ENCODE assay signal across 22 mouse cellular contexts in the genomic region with DNA sequence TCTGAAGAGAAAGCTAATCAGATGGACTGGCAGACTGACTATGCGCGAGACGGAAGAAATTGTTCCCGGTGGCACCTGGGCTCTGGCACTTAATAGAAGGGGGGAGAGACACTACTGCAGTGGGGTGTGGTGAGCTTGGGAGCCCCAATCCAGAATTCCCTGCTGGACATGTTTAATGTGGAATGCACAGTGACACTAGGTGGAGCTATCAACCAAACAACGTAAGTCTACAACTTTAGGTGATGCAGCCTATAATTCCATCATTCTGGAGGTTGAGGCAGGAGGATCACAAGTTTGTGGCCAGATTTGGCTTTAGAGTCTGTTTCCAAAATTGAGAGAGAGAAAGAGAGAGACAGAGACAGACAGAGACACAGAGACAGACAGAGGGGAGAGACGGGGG. TPM values are rescaled to one million over a fixed set of nuclear protein-coding genes. Genes with fewer than 3 reads are reported as not detected.
DNase-seq lines count a peak whose midpoint lies in the region; ATAC-seq and TF ChIP-seq lines count a peak whose summit lies in the region.
"Had no signal": no experiment of that assay in that cellular context is flagged by ENCODE, and none has a peak within 500 bp of the region (broad histone marks: within the 10 kb centered on the region; RNA-seq: fewer than 3 reads in every experiment).

No protein-coding gene starts in this region.

- H3K27me3 ChIP-seq in midbrain, postnatal 0 days (ENCODE audit: insufficient read depth, low read length): no peaks in the 10 kb centered on the region
- H3K27me3 ChIP-seq in midbrain, embryonic 13.5 days: no peaks in the 10 kb centered on the region
- H3K27me3 ChIP-seq: midbrain, embryonic 15.5 days had no signal

- WGBS in midbrain, postnatal 0 days: 86% methylated on average over 6 of the region's 6 CpGs
- WGBS in midbrain, embryonic 13.5 days: 88% methylated on average over 6 of the region's 6 CpGs

- no peak overlapping the region for H3K4me2 ChIP-seq in midbrain, postnatal 0 days (ENCODE audit: low read depth, low read length, poor library complexity, severe bottlenecking)
- no peak overlapping the region for H3K4me2 ChIP-seq in midbrain, embryonic 13.5 days (replicated peaks)
- H3K4me2 ChIP-seq: liver, embryonic 13.5 days; midbrain, embryonic 15.5 days had no signal

- no peak overlapping the region for H3K4me3 ChIP-seq in midbrain, postnatal 0 days (ENCODE audit: low read depth, low read length)
- no peak overlapping the region for H3K4me3 ChIP-seq in midbrain, embryonic 13.5 days (replicated peaks)
- H3K4me3 ChIP-seq: forebrain, embryonic 10.5 days; liver, embryonic 13.5 days; midbrain, embryonic 15.5 days had no signal

- H3K9ac ChIP-seq in midbrain, postnatal 0 days (replicated peaks; ENCODE audit: low read length, poor library complexity, severe bottlenecking): no peak overlapping the region
- no peak overlapping the region for H3K9ac ChIP-seq in midbrain, embryonic 13.5 days (replicated peaks)
- H3K9ac ChIP-seq: liver, embryonic 13.5 days; midbrain, embryonic 15.5 days had no signal

- peaks cover 42% of the 10 kb centered on the region for H3K36me3 ChIP-seq in midbrain, postnatal 0 days (ENCODE audit: insufficient read depth, low read length)
- H3K36me3 ChIP-seq in midbrain, embryonic 13.5 days: peaks cover 75% of the 10 kb centered on the region
- H3K36me3 ChIP-seq: forebrain, embryonic 10.5 days; liver, embryonic 13.5 days had no signal

- H3K9me3 ChIP-seq in midbrain, postnatal 0 days (ENCODE audit: low read length): no peaks in the 10 kb centered on the region
- H3K9me3 ChIP-seq in midbrain, embryonic 13.5 days: no peaks in the 10 kb centered on the region
- H3K9me3 ChIP-seq: forebrain, embryonic 10.5 days; liver, embryonic 13.5 days; midbrain, embryonic 15.5 days had no signal

- ATAC-seq in midbrain, postnatal 0 days (ENCODE audit: low FRiP score): no peak
- no peak for ATAC-seq in midbrain, embryonic 13.5 days
- ATAC-seq: midbrain, embryonic 15.5 days had no signal

- no peaks in the 10 kb centered on the region for H3K4me1 ChIP-seq in midbrain, postnatal 0 days (ENCODE audit: insufficient read depth, low read length)
- H3K4me1 ChIP-seq in midbrain, embryonic 13.5 days (replicated peaks): no peaks in the 10 kb centered on the region
- H3K4me1 ChIP-seq: forebrain, embryonic 10.5 days; liver, embryonic 13.5 days; midbrain, embryonic 15.5 days had no signal

- DNase-seq in gastrocnemius, adult 18-20 months (ENCODE audit: low spot score): peak; percentile 35
- no peak for DNase-seq in gastrocnemius, postnatal 10 days
- peak; percentile 14 to 30 for DNase-seq in kidney, postnatal 36 days
- DNase-seq in kidney, adult 9 months: no peak
- DNase-seq in midbrain, postnatal 0 days (ENCODE audit: low spot score): no peak
- DNase-seq in ovary, postnatal 36 days (ENCODE audit: low spot score): no peak
- no peak for DNase-seq in retina, embryonic 14.5 days (ENCODE audit: low spot score)
- DNase-seq: cerebellum, adult 11-12 months; kidney, postnatal 14 days; liver, embryonic 13.5 days; right cerebral cortex, postnatal 14 days had no signal

- no peak overlapping the region for H3K27ac ChIP-seq in midbrain, postnatal 0 days (ENCODE audit: low read depth, low read length)
- no peak overlapping the region for H3K27ac ChIP-seq in midbrain, embryonic 13.5 days
- H3K27ac ChIP-seq: forebrain, embryonic 10.5 days; liver, embryonic 13.5 days; midbrain, embryonic 15.5 days had no signal

- TF ChIP-seq CTCF in midbrain, postnatal 0 days (IDR thresholded peaks at IDR 0.05): peak; percentile 59

RNA-seq across cellular contexts. Expression of gene Gdap1l1, which starts 14.5 kb away (rescaled TPM):
- under 1 TPM in 1 of 2 experiments, not detected in 1; 0.21 TPM for total RNA-seq in gastrocnemius, adult 18-20 months (2021)
- total RNA-seq in gastrocnemius, postnatal 10 days (2021): under 1 TPM; 0.14 to 0.34 TPM
- 150 and 182 TPM in 2 replicates for total RNA-seq in midbrain, postnatal 0 days (2014; rRNA removed)
- polyA plus RNA-seq in midbrain, postnatal 0 days (2015; fragmentation: Nextera tagmentation; extraction: Ambion mirVana): 147 and 155 TPM in 2 replicates
- polyA plus RNA-seq in midbrain, embryonic 13.5 days (2015; fragmentation: Nextera tagmentation; extraction: Ambion mirVana): 114 and 121 TPM in 2 replicates
- total RNA-seq: heart, adult 8-10 months; heart, postnatal 25 days; megakaryocyte progenitor cell, adult 5-6 weeks had no signal

RNA-seq across cellular contexts. Expression of gene Fitm2, which starts 19.7 kb away (rescaled TPM):
- 10 to 100 TPM; 76.5 TPM for total RNA-seq in gastrocnemius, adult 18-20 months (2021)
- 10 to 100 TPM; 32.0 to 35.5 TPM for total RNA-seq in gastrocnemius, postnatal 10 days (2021)
- 24.5 and 29.9 TPM in 2 replicates for total RNA-seq in midbrain, postnatal 0 days (2014; rRNA removed)
- polyA plus RNA-seq in midbrain, postnatal 0 days (2015; fragmentation: Nextera tagmentation; extraction: Ambion mirVana): 15.3 and 15.4 TPM in 2 replicates
- polyA plus RNA-seq in midbrain, embryonic 13.5 days (2015; fragmentation: Nextera tagmentation; extraction: Ambion mirVana): 12.1 and 12.7 TPM in 2 replicates

RNA-seq across cellular contexts. Expression of gene Oser1, which starts 28.2 kb away (rescaled TPM):
- total RNA-seq in gastrocnemius, adult 18-20 months (2021): 10 to 100 TPM; 31.4 to 38.1 TPM
- 10 to 100 TPM; 23.6 to 26.5 TPM for total RNA-seq in gastrocnemius, postnatal 10 days (2021)
- total RNA-seq in midbrain, postnatal 0 days (2014; rRNA removed): 27.6 and 29.9 TPM in 2 replicates
- 63.8 and 64.7 TPM in 2 replicates for polyA plus RNA-seq in midbrain, postnatal 0 days (2015; fragmentation: Nextera tagmentation; extraction: Ambion mirVana)
- polyA plus RNA-seq in midbrain, embryonic 13.5 days (2015; fragmentation: Nextera tagmentation; extraction: Ambion mirVana): 77.3 and 79.4 TPM in 2 replicates

RNA-seq across cellular contexts. Expression of gene R3hdml, which starts 39.4 kb away (rescaled TPM):
- total RNA-seq in gastrocnemius, adult 18-20 months (2021): not detected
- not detected for total RNA-seq in gastrocnemius, postnatal 10 days (2021)
- 0.38 TPM in 2 replicates for total RNA-seq in midbrain, postnatal 0 days (2014; rRNA removed)
- 0.21 and 0.70 TPM in 2 replicates for polyA plus RNA-seq in midbrain, postnatal 0 days (2015; fragmentation: Nextera tagmentation; extraction: Ambion mirVana)
- 0.18 TPM in 1 of 2 replicates, not detected in the other for polyA plus RNA-seq in midbrain, embryonic 13.5 days (2015; fragmentation: Nextera tagmentation; extraction: Ambion mirVana)
- total RNA-seq: common myeloid progenitor, adult 5-6 weeks; heart, adult 8-10 months; heart, postnatal 25 days; left cerebral cortex, postnatal 36 days; megakaryocyte progenitor cell, adult 5-6 weeks had no signal
- polyA plus RNA-seq: brain, embryonic 14.5 days; forebrain, embryonic 10.5 days; liver, embryonic 13.5 days; midbrain, embryonic 15.5 days had no signal

RNA-seq across cellular contexts. Expression of gene Hnf4a, which starts 53.9 kb away (rescaled TPM):
- total RNA-seq in gastrocnemius, adult 18-20 months (2021): under 1 TPM; 0.21 to 0.28 TPM
- total RNA-seq in gastrocnemius, postnatal 10 days (2021): under 1 TPM in 1 of 2 experiments, not detected in 1; 0.23 TPM
- total RNA-seq in midbrain, postnatal 0 days (2014; rRNA removed): not detected in 2 replicates
- polyA plus RNA-seq in midbrain, postnatal 0 days (2015; fragmentation: Nextera tagmentation; extraction: Ambion mirVana): not detected in 2 replicates
- polyA plus RNA-seq in midbrain, embryonic 13.5 days (2015; fragmentation: Nextera tagmentation; extraction: Ambion mirVana): not detected in 2 replicates
- total RNA-seq: heart, adult 8-10 months; heart, postnatal 25 days; layer of hippocampus, postnatal 10 days; left cerebral cortex, postnatal 36 days had no signal
- polyA plus RNA-seq: embryonic facial prominence, embryonic 14.5 days; forebrain, embryonic 10.5 days; midbrain, embryonic 15.5 days had no signal

Comparison
In these comparisons a context has a peak if more than half of its experiments do, and no peak if none do; other contexts are left out.
1. DNase-seq: peak in gastrocnemius, adult 18-20 months (single experiment) and kidney, postnatal 36 days (2 of 2); none in gastrocnemius, postnatal 10 days (single experiment), kidney, adult 9 months (single experiment), midbrain, postnatal 0 days (single experiment), ovary, postnatal 36 days (single experiment) and retina, embryonic 14.5 days (single experiment).
2. RNA of gene Gdap1l1, which starts 14.5 kb away (total RNA-seq): 150 to 182 TPM in midbrain, postnatal 0 days; 0.14 to 0.34 TPM in gastrocnemius, postnatal 10 days and 0.21 TPM in gastrocnemius, adult 18-20 months; every median in the first group is over 100 times any median in the second.